Mouse (Mus musculus) heart, adult 8-10 months (tissue): ENCODE measurements around the gene Gpx7. TPM values are rescaled to one million over a fixed set of nuclear protein-coding genes. Genes with fewer than 3 reads are reported as not detected.
"Not testable (repeated sequence)": the region's sequence is repeated elsewhere in the genome, so short reads cannot be mapped to it uniquely, and the experiment has no call there.

Experiments used
- DNase-seq: peaks from one replicate; pipeline ENCODE4 v3.0.0; 2022; ENCODE audit warnings: low spot score
- total RNA-seq, 4 experiments: library from RNA; stranded (reverse); gene quantifications; 2 replicates each; pipeline ENCODE4 v1.2.4; 2022

Gene Gpx7
- total RNA-seq, 4 experiments from 2014 or later: 4.4 to 9.5 (median 6.3) TPM

DNA sequence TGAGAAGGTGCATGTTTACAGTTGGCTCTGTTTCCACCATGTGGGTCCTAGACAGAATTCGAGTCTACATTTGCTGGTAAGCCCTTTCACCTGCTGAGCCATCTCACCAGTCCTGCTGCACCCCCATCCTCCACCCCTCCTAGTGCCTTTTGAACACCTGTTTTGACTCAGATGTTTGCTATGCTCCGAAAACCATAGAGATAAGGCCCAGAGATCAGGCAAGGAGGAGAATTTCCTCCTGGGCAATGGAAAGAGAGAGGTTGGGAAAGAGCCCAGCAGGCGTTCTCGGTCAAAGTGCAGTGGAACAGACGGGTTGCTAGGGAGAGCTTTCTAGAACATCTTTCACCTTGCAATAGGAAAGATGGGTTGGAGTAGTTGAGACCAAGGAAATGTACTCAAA is 15.6 kb downstream of the Gpx7 start:
- no peak for DNase-seq

DNA sequence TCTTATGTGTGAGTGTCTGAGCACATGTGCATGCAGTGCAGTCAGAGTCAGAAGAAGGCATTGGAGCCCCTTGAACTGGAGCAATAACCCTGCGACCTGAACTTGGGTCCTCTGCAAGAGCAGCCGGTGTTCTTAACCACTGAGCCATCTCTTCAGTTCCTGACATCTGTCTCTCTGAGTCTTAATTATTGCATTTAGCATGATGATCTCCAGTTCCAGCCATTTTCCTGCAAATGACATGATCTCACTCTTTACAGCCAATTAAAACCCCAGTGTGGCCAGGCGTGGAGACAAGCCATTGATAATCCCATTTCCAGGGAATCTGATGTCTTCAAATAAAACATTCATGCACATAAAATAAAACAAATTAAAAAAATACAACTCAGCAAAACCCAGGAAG is 18.0 kb downstream of the Gpx7 start:
- no peak for DNase-seq

DNA sequence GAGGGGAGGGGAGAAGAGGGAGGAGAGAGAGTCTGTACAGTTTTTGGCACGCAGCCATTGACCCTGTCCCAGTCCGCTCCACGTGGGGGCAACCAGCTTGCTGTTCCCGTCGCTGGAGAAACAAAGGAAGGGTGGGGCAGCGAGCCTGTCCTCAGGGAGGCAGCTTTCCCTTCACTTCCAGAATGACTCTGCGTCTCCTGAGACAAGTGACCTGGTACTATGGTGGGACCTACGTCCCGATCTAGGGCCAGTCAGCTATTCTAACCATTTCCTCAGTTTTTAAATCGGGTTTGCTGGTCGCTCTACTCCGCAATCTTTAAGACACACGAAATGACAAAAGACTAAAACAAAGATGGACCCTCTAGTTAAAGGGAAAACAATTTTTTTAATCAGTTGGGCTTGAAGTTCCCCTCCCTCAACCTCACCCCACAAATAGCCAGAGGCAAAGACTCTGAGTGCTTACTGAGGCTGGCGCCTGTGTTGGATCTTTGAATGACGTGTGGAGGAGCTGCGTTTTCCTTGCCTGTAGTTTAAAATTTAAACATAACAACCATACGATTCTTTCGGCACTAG is 19.0 kb downstream of the Gpx7 start:
- DNase-seq: peak; percentile 84

DNA sequence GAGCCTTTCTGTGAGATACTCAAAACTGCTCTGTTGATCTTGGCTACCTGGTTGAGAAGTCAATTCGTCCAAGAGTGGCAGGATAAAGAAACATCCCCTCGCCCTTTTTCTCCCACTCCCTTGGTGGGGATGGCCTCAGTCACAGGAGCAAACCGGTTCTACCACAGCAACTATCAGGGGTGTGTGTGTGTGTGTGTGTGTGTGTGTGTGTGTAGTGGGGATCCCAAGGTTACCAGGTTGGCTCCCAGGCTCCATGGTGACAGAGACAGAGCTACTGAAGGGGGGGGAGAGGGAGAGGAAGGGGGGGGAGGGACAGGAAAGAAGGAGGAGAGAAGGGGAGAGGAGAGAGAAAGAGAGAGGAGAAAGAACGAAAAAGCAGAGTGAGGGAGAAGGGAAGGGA is 19.7 kb downstream of the Gpx7 start:
- no peak for DNase-seq

DNA sequence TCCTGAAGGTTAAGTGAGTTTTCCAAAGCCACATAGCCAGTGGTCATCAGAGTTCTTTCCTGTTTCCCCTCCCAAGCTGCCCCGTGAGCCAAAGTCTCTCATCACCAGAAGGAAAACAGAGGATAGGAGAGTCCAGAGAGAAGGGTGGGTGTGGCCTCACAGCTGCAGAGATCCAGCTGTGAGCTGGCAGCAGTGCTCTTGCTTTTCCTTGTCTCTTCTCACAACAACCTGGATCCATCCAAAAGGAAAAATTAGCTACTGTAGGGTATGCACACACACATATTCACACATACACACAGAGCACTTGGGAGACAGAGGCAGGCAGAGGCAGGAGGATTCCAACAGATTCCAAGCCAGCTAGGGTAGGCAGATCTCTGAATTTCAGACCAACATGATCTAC is 20.7 kb downstream of the Gpx7 start:
- DNase-seq: no peak

DNA sequence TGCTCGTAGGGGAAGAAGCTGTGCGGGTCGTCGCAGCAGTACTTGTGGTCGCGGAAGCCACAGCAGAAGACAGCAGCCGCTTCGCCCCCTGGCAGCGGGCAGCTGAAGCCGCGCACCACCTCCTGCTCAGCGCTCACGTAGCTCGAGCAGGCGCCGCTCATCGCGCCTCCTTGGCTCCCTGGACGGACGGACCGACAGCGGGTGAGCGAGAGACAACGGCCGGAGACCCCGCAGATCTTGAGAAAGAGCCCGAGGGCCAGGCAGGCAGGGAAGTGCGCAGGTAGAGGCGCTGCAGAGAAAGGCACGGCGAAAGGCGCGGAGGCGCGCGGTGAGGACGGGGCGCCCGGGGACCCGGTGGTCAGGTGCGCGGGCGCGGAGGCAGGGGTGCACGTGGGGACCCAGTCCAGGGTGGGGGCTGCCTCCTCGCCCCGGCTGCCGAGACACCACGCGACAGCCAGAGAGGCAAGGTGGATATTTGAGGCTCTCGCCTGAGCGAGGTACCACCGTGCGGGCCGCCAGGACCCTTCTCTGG is 23.5 kb downstream of the Gpx7 start, which contains the start of gene Shisal2a:
Gene Shisal2a (minus strand): TSS at position 167 of the 532 bp plus-strand sequence.
- DNase-seq: no peak

DNA sequence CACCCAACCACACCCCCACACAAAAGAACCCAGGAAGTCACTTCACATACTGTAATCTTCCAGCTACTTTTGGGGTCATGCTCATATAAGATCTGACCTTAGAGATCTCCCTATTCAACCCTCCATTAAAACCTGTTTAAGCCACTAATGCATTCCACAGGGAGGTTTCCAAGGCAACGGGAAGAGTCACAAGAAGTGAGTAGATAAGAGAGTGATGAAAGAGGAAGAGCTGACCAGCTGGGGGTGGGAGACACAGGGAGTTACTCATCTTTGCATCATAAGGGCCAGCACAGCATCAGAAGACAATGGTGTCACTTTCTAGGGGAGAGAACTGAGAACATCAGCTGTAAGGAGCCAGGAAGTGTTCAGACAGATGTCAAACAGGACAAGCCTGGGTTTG is 26.6 kb downstream of the Gpx7 start:
- DNase-seq: no peak

DNA sequence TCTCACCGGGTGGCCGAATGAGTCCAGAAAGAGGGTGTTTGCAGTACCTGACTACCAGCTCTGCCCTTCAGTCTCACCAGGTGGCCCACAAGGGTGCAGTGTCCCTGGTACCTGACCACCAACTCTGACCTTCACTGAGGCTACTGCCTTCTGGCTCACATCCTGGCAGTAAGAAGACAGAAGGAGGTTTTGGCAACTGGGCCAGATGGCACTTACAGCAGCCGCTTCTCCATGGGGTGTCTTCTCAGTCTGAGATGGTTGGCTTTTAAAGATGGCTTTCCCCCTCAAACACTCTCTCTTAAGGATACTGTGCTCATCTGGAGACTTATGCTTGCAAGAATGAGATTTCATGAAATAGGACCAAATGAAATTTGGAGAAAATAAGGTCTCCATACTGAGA is 27.3 kb downstream of the Gpx7 start:
- no peak for DNase-seq

DNA sequence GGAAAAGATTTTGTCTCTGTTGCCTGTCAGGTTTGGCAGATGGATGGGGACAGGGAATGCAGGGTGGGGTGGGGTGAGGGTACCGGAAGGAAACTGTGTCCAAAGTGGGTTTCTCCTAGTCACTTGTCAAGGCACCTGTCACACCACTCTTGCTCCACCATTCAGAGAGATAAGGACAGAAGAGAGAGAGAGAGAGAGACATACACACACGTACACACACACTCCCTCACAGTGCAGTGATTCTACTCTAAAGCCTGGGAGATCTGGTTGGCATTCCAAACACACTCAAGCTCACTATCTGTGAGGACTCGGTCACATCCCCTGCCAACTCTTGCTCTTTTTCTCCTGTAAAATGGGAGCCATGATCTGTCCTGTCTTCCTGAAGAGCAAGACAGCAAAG is 34.6 kb downstream of the Gpx7 start:
- DNase-seq: no peak

DNA sequence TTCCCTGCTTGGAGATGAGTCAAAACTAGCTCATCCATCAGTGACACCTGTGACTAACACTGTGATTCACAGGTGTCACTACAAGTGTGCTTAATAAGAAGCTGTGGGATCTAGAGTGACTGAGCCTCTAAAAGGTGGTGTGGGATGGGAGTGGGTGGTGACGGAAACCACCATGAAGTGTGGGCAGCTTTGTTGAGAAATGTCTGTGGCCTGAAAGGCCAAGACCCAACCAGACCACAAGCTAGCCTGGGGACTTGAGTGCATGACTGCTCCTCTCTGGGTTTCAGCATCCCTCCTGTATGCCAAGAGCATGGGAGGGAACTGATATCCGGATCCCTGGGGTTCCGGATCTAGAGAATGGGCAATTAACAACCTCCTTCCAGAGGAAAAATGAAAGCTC is 35.3 kb downstream of the Gpx7 start:
- DNase-seq: no peak

DNA sequence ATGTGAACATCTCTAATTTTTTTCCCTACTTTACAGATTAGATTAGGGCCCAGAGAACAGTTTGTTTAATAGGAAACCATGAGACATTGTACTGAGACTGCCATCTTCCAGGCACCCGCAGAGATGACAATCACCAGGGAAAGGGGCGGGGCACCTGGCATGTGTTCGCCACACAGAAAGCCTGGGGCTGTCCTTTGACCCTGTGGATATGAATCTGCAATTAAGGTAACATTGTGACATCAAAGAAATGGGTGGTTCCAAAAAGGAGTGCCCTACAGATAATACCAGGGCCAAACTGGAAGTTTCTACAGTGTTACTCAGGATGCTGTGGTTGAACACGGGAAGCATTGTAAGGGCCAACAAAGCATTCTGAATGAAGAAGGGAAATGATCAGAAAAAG is 36.4 kb downstream of the Gpx7 start:
- no peak for DNase-seq

DNA sequence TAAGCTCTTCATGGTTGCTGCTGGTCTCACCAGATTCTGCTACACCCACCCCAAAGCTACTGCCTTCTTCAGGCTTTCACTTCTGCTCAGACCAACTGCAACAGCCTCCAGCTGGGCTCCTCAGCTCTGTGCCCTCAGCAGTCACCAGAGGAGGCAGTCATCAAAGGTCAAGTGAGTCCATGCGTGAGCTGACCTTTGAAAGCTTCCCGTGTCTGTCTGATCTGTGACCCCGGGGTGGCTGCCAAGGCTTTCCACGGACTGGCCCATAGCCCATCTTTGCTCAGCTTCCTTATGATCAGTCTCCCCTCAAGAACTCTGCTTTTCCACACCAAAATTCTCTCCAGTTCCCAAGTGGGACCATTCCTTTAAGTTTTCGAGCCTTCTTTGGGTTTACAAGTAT is 37.5 kb downstream of the Gpx7 start:
- DNase-seq: no peak

DNA sequence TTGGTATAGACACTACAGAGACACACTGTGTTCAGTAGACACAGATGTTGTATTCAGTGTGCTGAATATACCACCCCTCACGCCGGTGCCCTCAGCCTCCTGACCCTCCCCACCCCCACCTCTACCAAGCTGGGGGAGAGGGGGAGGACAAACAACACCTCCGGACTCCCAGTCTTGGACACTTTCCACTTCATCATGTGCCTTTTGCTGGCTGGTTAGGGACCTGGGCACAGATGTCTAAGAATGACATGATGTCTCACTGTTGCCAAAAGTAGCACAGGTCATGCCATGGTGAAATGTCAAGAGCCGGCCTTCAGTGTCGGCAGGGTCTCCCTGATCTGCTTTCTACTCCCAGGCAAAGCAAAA is 42.7 kb downstream of the Gpx7 start:
- DNase-seq: peak; percentile 62

DNA sequence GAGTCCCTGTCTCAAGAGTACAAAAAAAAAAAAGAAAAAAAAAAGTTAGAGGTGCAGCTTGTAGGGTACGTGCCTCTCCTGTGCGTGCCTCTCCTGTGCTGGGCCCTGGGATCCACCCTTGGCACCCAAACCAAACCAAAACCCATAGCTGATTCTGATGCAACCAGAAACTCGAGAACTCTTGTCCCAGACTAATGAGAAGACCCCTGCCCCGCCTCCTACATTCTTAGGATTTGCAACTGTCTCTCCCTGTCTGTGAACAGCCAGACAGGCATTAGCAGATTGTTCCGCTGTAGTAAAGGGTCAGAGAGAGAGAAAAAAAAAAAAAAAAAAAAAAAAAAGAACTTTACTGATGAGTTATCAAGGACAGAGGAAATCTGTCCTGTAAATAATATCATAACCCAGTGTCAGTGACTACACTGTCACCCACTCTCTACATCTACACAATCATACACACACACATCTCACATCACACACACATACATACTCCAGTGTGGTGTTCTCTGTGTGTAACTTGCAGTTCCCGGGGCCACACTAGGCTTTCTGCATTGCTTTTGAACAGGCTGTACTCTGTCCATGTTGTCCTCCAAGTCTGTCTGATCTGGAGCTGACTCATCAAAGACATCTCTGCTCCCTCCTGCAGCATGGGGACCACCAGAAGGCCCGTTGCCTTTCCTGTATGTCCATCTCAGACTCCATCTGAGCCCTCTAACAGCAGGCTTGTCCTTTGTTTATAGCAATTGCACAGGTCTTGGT is 43.2 kb downstream of the Gpx7 start:
- DNase-seq: no peak

DNA sequence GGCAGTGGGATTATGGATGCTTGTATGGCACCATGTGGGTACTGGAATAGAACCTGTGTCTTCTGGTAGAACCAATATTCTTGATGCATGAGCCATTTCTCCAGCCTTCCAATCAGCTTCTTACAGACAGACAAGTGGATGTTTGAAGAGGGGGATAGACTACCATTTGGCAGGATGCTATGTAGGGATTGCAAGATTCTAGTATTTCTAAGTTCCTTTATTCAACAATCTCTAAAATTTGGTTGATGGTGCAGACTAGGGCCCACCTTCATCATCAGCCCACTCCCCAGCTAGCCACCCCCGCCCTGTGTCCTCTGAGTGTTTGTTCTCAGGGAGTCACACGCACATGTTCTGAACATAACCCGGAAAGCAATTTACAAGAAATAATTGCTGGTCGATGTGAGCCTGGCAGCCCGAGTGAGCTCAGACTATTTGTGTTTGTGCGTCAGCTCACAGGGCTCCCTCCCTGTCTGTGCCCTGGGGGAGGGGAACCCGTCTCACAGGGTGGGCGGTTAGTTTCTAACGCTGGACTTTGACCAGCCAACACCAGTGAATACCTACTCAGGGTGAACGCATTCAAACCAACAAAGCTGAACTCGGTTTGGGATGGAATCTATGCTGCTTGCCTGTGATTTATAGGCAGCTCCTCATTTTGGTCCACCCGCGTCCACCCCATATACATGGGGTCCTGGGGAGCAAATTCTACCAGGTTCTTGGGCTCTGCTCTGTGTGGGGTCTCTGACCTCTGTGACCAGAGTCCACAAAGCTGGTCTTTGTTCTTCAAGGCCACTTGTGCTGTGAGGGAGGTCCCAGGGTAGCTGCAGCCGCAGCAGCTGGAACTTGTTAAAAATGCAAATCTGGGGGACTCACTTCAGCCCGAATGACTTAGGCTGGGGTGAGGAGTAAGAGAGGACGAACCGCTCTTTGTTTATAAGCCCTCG is 44.2 kb downstream of the Gpx7 start:
- no peak for DNase-seq

DNA sequence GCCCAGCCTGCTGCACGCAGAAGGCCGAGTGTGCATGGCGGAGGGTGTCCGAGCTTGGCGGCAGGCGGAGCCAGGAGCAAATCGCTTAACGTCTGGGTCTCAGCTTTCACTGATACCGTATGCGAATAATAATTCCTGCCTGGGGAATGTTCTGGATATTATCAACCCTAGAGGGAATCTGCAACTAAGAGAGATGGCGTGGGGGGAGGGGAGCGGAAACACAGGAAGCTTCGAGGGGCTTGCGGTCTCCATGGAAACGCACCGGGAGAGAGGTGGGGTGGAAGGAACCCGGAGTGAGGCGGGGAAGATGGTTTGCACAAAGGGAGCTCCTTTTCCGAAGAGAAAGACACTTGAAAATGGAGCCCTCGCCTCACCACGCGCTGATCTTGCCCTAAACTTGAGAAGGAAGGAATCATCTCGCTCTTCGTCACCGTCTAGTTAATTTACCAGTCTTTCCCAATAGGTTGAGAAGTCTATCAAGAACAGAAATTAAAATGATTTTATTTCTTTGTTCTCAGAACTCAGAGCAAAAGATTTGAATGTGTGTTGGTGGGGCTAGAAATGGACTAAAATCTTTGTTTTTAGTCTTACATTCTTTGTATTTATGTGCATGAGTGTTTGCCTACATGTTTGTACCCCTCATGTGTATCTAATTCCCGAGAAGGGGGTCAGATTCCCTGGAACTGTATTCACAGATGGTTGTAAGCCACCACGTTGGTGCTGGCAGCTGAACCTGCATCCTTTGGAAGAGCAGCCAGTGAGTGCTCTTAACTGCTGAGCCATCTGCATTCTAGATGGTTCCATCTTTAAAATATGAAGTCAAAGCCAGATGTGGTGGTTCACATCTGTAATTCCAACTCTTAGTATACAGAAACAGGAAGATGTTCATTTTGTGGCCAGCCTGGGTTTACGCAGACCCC is 46.4 kb downstream of the Gpx7 start:
- DNase-seq: peak; percentile 37

DNA sequence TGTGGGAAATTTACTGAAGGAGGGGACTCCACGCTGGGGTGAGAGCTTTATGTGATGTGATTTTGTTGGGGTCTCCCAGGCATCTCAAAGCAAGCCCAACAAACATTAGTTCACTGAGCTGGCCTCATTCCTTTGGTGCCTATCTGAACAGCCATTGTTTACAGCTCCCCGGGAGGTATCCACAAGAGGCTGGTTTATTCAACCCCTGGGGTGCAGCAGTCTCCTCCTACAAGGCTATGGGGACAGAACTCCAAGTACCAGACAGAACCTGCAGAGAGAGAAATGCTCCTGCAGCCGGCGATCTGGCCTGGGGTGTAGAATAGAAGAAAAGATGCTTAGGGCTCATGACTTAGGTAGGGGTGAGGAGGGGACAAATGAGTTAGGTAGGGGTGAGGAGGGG is 48.3 kb downstream of the Gpx7 start:
- no peak for DNase-seq

DNA sequence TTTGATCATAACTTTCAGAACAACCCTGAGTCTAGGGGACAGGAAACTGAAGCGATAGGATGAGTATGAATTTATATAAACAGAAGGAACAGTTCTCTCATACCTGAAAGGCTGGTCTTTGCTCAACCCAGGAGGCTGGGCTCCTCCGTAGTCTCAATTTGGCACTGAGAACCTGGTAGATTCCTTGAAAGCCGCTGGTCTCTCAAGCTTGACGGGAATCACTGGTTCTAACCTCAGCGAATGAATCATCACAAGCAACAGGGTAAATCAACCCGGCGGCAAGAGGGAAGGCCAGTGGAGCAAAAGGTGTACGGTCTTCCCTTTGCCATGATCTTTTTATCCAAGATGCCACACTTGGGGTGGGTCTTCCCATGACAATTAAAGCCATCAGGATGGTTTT is 49.3 kb downstream of the Gpx7 start:
- DNase-seq: no peak

DNA sequence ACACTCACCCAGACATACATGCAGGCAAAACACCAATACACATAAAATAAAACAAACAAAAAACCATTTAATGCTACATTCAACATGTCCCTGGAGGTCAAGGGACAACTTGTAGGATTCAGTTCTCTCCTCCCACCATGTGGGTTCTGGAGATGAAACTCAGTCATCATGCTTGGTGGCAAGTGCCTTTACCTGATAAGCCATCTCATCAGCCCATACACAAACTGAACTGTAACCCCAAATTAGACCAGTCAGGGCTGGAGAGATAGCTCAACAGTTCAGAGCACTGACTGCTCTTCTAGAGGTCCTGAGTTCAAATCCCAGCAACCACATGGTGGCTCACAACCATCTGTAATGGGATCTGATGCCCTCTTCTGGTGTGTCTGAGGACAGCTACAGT is 53.2 kb downstream of the Gpx7 start:
- DNase-seq: not testable (repeated sequence)

DNA sequence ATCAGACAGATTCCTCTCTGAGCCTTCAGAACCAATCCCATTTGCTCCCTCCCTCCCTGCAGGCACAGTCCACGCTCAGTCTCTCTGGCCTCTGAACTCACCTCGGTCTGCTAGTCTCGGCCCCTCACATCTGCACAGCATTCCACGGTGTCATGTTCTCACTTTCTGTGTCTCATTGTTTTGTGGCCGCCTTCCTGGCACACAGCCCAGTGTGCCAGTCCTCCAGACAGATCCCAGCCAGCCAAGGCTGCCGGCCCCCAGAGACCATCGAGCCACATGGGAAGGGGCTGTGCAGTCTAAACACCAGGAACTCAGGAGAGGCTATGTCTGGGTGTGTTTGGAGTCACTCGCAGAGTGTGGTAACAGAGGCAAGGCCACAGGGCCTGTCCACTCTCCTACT is 55.9 kb downstream of the Gpx7 start:
- no peak for DNase-seq
